Mouse (Mus musculus) bone marrow macrophage, adult 2 months (primary cell): ENCODE measurements around the gene Dennd6b.

ENCODE experiments used
- CTCF ChIP-seq: IDR thresholded peaks from 2 replicates; pipeline ENCODE4 v1.5.1; 2012; ENCODE audit warnings: low read depth, mild to moderate bottlenecking, low read length, moderate library complexity
- POLR2A ChIP-seq: IDR thresholded peaks from 2 replicates; pipeline ENCODE4 v1.6.1; 2012; ENCODE audit warnings: mild to moderate bottlenecking, low read depth, low read length, borderline replicate concordance

DNA sequence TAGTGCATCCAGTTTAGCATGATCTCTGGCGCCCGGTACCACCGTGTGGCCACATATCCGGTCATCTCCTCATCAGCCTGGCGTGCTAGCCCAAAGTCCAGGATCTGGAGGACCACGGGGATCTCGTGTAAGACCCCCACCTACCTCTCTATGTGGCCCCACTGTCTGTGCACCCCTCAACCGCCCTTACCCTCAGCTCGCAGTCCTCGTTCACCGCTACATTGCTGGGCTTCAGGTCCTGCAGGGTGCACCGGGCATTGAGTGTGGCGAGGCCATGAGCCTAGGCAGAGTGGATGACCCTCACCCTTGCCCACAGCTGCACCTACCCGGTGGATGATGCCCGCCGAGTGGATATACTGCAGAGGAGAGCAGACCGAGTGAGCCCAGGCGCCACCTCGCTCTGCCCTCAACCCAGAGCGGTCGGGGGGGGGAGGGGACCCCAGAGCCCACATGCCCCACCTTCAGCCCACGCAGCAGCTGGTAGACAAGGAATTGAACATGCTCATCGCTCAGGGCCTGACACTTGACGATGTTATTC, 50.4 kb downstream of the Dennd6b start:
- TF ChIP-seq CTCF (no peak), POLR2A (no peak)
